13 mouse cellular contexts compared by ENCODE assay signal in the genomic region with DNA sequence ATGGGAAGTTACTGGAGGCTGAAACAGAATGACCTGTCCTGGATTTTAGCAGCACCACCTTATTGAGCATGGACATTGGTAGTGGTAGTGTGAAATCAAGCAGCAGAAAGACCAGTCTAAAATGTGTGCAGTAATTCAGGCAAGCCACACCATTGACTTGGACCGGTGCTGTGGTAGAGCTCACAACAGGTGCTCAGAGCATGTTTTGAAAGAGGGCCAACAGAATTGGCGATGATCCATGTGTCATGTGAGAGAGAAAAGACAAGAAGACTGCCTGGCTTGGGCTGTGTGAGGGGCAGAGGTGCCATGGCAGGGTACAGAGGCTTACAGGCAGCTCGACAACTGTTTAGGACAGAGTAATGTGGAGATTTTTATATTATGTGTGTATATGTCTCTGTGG. TPM values are rescaled to one million over a fixed set of nuclear protein-coding genes. Genes with fewer than 3 reads are reported as not detected.
A peak's percentile ranks its signal among the peaks of the same experiment; 100 is the strongest.
DNase-seq lines count a peak whose midpoint lies in the region; ATAC-seq and TF ChIP-seq lines count a peak whose summit lies in the region.
"Had no signal": no experiment of that assay in that cellular context is flagged by ENCODE, and none has a peak within 500 bp of the region (broad histone marks: within the 10 kb centered on the region; RNA-seq: fewer than 3 reads in every experiment).

No protein-coding gene starts in this region.

- 89% methylated on average over 3 of the region's 3 CpGs for WGBS in embryonic facial prominence, embryonic 14.5 days
- WGBS in embryonic facial prominence, embryonic 10.5 days = 98% methylated on average over 3 of the region's 3 CpGs
- 94% methylated on average over 3 of the region's 3 CpGs for WGBS in kidney, embryonic 14.5 days
- 98% methylated on average over 3 of the region's 3 CpGs for WGBS in forebrain, embryonic 10.5 days

- no peak overlapping the region for H3K27ac ChIP-seq in embryonic facial prominence, embryonic 14.5 days (replicated peaks; ENCODE audit: low read depth, low read length)
- H3K27ac ChIP-seq in embryonic facial prominence, embryonic 10.5 days (replicated peaks) = no peak overlapping the region
- no peak overlapping the region for H3K27ac ChIP-seq in kidney, embryonic 14.5 days (ENCODE audit: low read depth, low read length)
- H3K27ac ChIP-seq in forebrain, embryonic 10.5 days = no peak overlapping the region
- H3K27ac ChIP-seq: heart, embryonic 13.5 days had no signal

- no peaks in the 10 kb centered on the region for H3K27me3 ChIP-seq in embryonic facial prominence, embryonic 14.5 days (replicated peaks; ENCODE audit: control insufficient read depth, insufficient read depth, low read length)
- H3K27me3 ChIP-seq in embryonic facial prominence, embryonic 10.5 days (replicated peaks; ENCODE audit: low read depth, poor library complexity, severe bottlenecking) = no peaks in the 10 kb centered on the region
- H3K27me3 ChIP-seq in kidney, embryonic 14.5 days (ENCODE audit: control insufficient read depth, insufficient read depth, low read length) = no peaks in the 10 kb centered on the region
- no peaks in the 10 kb centered on the region for H3K27me3 ChIP-seq in forebrain, embryonic 10.5 days (ENCODE audit: poor library complexity, severe bottlenecking)
- H3K27me3 ChIP-seq: heart, embryonic 13.5 days had no signal

- no peak overlapping the region for H3K4me3 ChIP-seq in embryonic facial prominence, embryonic 14.5 days (ENCODE audit: low read depth, low read length)
- no peak overlapping the region for H3K4me3 ChIP-seq in embryonic facial prominence, embryonic 10.5 days
- H3K4me3 ChIP-seq in kidney, embryonic 14.5 days (ENCODE audit: low read length) = no peak overlapping the region
- H3K4me3 ChIP-seq in forebrain, embryonic 10.5 days = no peak overlapping the region
- H3K4me3 ChIP-seq: heart, embryonic 13.5 days had no signal

- no peaks in the 10 kb centered on the region for H3K9me3 ChIP-seq in embryonic facial prominence, embryonic 14.5 days (ENCODE audit: control insufficient read depth, low read length)
- no peaks in the 10 kb centered on the region for H3K9me3 ChIP-seq in embryonic facial prominence, embryonic 10.5 days
- H3K9me3 ChIP-seq in kidney, embryonic 14.5 days (ENCODE audit: control insufficient read depth, low read length) = no peaks in the 10 kb centered on the region
- H3K9me3 ChIP-seq in forebrain, embryonic 10.5 days = no peaks in the 10 kb centered on the region
- H3K9me3 ChIP-seq: heart, embryonic 13.5 days had no signal

- no peak overlapping the region for H3K9ac ChIP-seq in embryonic facial prominence, embryonic 14.5 days (ENCODE audit: low read depth, low read length)
- no peak overlapping the region for H3K9ac ChIP-seq in kidney, embryonic 14.5 days (ENCODE audit: low read depth, low read length)
- H3K9ac ChIP-seq: heart, embryonic 13.5 days had no signal

- no peak for TF ChIP-seq CTCF in brain, embryonic 14.5 days (IDR thresholded peaks at IDR 0.05; ENCODE audit: borderline replicate concordance, extremely low read depth, insufficient read depth, insufficient read length)

- no peak for ATAC-seq in embryonic facial prominence, embryonic 14.5 days (ENCODE audit: low read depth)
- no peak for ATAC-seq in kidney, embryonic 14.5 days (ENCODE audit: low FRiP score, low TSS enrichment)

- H3K36me3 ChIP-seq in embryonic facial prominence, embryonic 14.5 days (ENCODE audit: control insufficient read depth, insufficient read depth, low read length) = peaks cover 61% of the 10 kb centered on the region
- H3K36me3 ChIP-seq in embryonic facial prominence, embryonic 10.5 days (replicated peaks) = peaks cover 66% of the 10 kb centered on the region
- peaks cover 50% of the 10 kb centered on the region for H3K36me3 ChIP-seq in kidney, embryonic 14.5 days (ENCODE audit: control insufficient read depth, insufficient read depth, low read length)
- peaks cover 66% of the 10 kb centered on the region for H3K36me3 ChIP-seq in forebrain, embryonic 10.5 days (replicated peaks)

- no peak overlapping the region for H3K4me2 ChIP-seq in embryonic facial prominence, embryonic 14.5 days (ENCODE audit: low read depth, low read length)
- H3K4me2 ChIP-seq in kidney, embryonic 14.5 days (replicated peaks; ENCODE audit: low read depth, low read length) = no peak overlapping the region
- H3K4me2 ChIP-seq: heart, embryonic 13.5 days had no signal

- DNase-seq in embryonic facial prominence, embryonic 14.5 days (ENCODE audit: low spot score) = peak; percentile 36
- DNase-seq in embryonic facial prominence, embryonic 10.5 days (ENCODE audit: low spot score) = no peak
- DNase-seq in kidney, adult 18-20 months = peak; percentile 60
- peak; percentile 34 for DNase-seq in brain, embryonic 14.5 days (ENCODE audit: low read depth)
- peak; percentile 71 for DNase-seq in kidney, adult 9 months
- DNase-seq in layer of hippocampus, adult 11-12 months (ENCODE audit: low spot score) = no peak
- no peak for DNase-seq in forebrain, embryonic 10.5 days (ENCODE audit: extremely low spot score, low spot score)
- DNase-seq: adrenal gland, postnatal 36 days; layer of hippocampus, adult 9-11 months; right cerebral cortex, postnatal 14 days had no signal

- peaks cover 4% of the 10 kb centered on the region for H3K4me1 ChIP-seq in embryonic facial prominence, embryonic 14.5 days (ENCODE audit: control insufficient read depth, insufficient read depth, low read length)
- peaks cover 10% of the 10 kb centered on the region for H3K4me1 ChIP-seq in embryonic facial prominence, embryonic 10.5 days
- no peaks in the 10 kb centered on the region for H3K4me1 ChIP-seq in kidney, embryonic 14.5 days (ENCODE audit: control insufficient read depth, insufficient read depth, low read length)
- H3K4me1 ChIP-seq in forebrain, embryonic 10.5 days = peaks cover 13% of the 10 kb centered on the region

- TF ChIP-seq POLR2A in brain, embryonic 14.5 days (IDR thresholded peaks at IDR 0.05; ENCODE audit: borderline replicate concordance, extremely low read depth, insufficient read depth, insufficient read length, poor library complexity, severe bottlenecking) = no peak

RNA-seq across cellular contexts. Expression of gene Pdcl3, which starts 7.0 kb away (rescaled TPM):
- polyA plus RNA-seq in embryonic facial prominence, embryonic 14.5 days (2014; fragmentation: Nextera tagmentation; extraction: Ambion mirVana) = 147 and 149 TPM in 2 replicates
- 153 and 165 TPM in 2 replicates for polyA plus RNA-seq in embryonic facial prominence, embryonic 10.5 days (2016; fragmentation: Nextera tagmentation; extraction: Ambion mirVana)
- polyA plus RNA-seq in kidney, embryonic 14.5 days (2014; fragmentation: Nextera tagmentation; extraction: Ambion mirVana) = 166 and 207 TPM in 2 replicates
- polyA plus RNA-seq in brain, embryonic 14.5 days (2012; rRNA removed) = 68.0 and 71.8 TPM in 2 replicates
- polyA plus RNA-seq in forebrain, embryonic 10.5 days (2016; fragmentation: Nextera tagmentation; extraction: Ambion mirVana) = 161 TPM in 2 replicates

RNA-seq across cellular contexts. Expression of gene Nms, which starts 53.4 kb away (rescaled TPM):
- not detected in 2 replicates for polyA plus RNA-seq in embryonic facial prominence, embryonic 14.5 days (2014; fragmentation: Nextera tagmentation; extraction: Ambion mirVana)
- 0.15 TPM in 1 of 2 replicates, not detected in the other for polyA plus RNA-seq in embryonic facial prominence, embryonic 10.5 days (2016; fragmentation: Nextera tagmentation; extraction: Ambion mirVana)
- not detected in 2 replicates for polyA plus RNA-seq in kidney, embryonic 14.5 days (2014; fragmentation: Nextera tagmentation; extraction: Ambion mirVana)
- polyA plus RNA-seq in brain, embryonic 14.5 days (2012; rRNA removed) = 0.06 and 0.26 TPM in 2 replicates
- not detected in 2 replicates for polyA plus RNA-seq in forebrain, embryonic 10.5 days (2016; fragmentation: Nextera tagmentation; extraction: Ambion mirVana)
- polyA plus RNA-seq: heart, embryonic 13.5 days; liver, embryonic 16.5 days had no signal

Comparison
In these comparisons a context has a peak if more than half of its experiments do, and no peak if none do; other contexts are left out.
1. DNase-seq: peak in embryonic facial prominence, embryonic 14.5 days (single experiment), kidney, adult 18-20 months (single experiment), brain, embryonic 14.5 days (single experiment) and kidney, adult 9 months (single experiment); none in embryonic facial prominence, embryonic 10.5 days (single experiment), layer of hippocampus, adult 11-12 months (single experiment) and forebrain, embryonic 10.5 days (single experiment).